Mouse (Mus musculus): ENCODE measurements around the gene Hoxa7.

DNA sequence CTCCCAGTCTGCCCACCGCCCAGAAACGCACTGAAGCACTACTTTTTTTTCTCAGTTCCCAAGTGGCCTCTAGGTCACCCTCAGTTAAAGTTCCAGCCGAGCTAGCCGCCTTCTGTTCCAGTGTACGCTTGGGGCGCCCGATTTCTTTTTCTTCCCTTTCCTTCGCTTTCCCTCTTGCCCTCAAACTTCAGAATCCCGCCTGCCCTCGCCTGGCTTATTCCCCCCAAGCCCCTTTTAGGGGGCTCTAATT lies 18.6 kb downstream of the Hoxa7 start:
- TF ChIP-seq EP300 (IDR thresholded peaks at IDR 0.05; ENCODE audit: insufficient read depth, low read depth, low read length) (no peak), POLR2A (IDR thresholded peaks at IDR 0.05; ENCODE audit: insufficient read depth, low read length) (no peak)
